Mouse (Mus musculus) splenic B cell, adult 2 months (primary cell): ENCODE results near the gene Gsap.
"Not testable (repeated sequence)": the region's sequence is repeated elsewhere in the genome, so short reads cannot be mapped to it uniquely, and the experiment has no call there.

Experiments used
- DNase-seq: peaks from one replicate; pipeline ENCODE4 v3.0.0-alpha.2; 2011; ENCODE audit warnings: low read depth, low spot score
- H3K27me3 ChIP-seq: 2 replicates; pipeline ENCODE4 v1.6.1; 2012; ENCODE audit warnings: mild to moderate bottlenecking, low read length, moderate library complexity, mixed read lengths; ENCODE audit not compliant: control insufficient read depth, poor library complexity, insufficient read depth, severe bottlenecking
- H3K36me3 ChIP-seq: 2 replicates; pipeline ENCODE4 v1.6.1; 2012; ENCODE audit warnings: mild to moderate bottlenecking, low read length, moderate library complexity, mixed read lengths; ENCODE audit not compliant: control insufficient read depth, poor library complexity, insufficient read depth, severe bottlenecking

Gsap gene

GRCm38 (mm10) chr5:21261202-21261844 lies 75.3 kb downstream of the Gsap start:
- H3K27me3 ChIP-seq = no peaks in the 10 kb centered on the region
- DNase-seq = no peak
- no peaks in the 10 kb centered on the region for H3K36me3 ChIP-seq

GRCm38 (mm10) chr5:21263202-21264055 lies 77.4 kb downstream of the Gsap start:
- DNase-seq = no peak
- H3K36me3 ChIP-seq = no peaks in the 10 kb centered on the region

GRCm38 (mm10) chr5:21264352-21265021 lies 78.4 kb downstream of the Gsap start:
- Histone ChIP-seq H3K27me3 (no peaks in the 10 kb centered on the region), H3K36me3 (no peaks in the 10 kb centered on the region)
- no peak for DNase-seq

More at GRCm38 (mm10) chr5:21263202-21264055, 77.4 kb downstream of the Gsap start:
- no peaks in the 10 kb centered on the region for H3K27me3 ChIP-seq

- DNase-seq = peak; percentile 84
- no peaks in the 10 kb centered on the region for H3K36me3 ChIP-seq
- no peaks in the 10 kb centered on the region for H3K27me3 ChIP-seq
These were observed 79.0 kb downstream of the Gsap start for GRCm38 (mm10) chr5:21265049-21265448.

- Histone ChIP-seq H3K36me3 (peaks cover 2% of the 10 kb centered on the region; the same call in 1 of the 2 replicates), H3K27me3 (no peaks in the 10 kb centered on the region)
- no peak for DNase-seq
These were observed 81.0 kb downstream of the Gsap start for GRCm38 (mm10) chr5:21267090-21267489.

- peaks cover 3% of the 10 kb centered on the region for H3K36me3 ChIP-seq
- H3K27me3 ChIP-seq = no peaks in the 10 kb centered on the region
- no peak for DNase-seq
These were observed 83.4 kb downstream of the Gsap start for GRCm38 (mm10) chr5:21269446-21269845.

- Histone ChIP-seq H3K27me3 (no peaks in the 10 kb centered on the region), H3K36me3 (peaks cover 3% of the 10 kb centered on the region)
- DNase-seq = no peak
These were observed 84.7 kb downstream of the Gsap start for GRCm38 (mm10) chr5:21270756-21271155.

- peak; percentile 21 for DNase-seq
- H3K27me3 ChIP-seq = no peaks in the 10 kb centered on the region
- H3K36me3 ChIP-seq = peaks cover 3% of the 10 kb centered on the region
These were observed 85.6 kb downstream of the Gsap start for GRCm38 (mm10) chr5:21271386-21272354.

GRCm38 (mm10) chr5:21277685-21278084 lies 91.6 kb downstream of the Gsap start:
- not testable (repeated sequence) for H3K36me3 ChIP-seq, DNase-seq, H3K27me3 ChIP-seq

- no peaks in the 10 kb centered on the region for H3K27me3 ChIP-seq
- no peak for DNase-seq
These were observed 97.5 kb downstream of the Gsap start for GRCm38 (mm10) chr5:21283356-21284062.

GRCm38 (mm10) chr5:21288658-21289435 lies 102.8 kb downstream of the Gsap start:
- DNase-seq = no peak
- Histone ChIP-seq H3K36me3 (peaks cover 3% of the 10 kb centered on the region; the same call in 1 of the 2 replicates), H3K27me3 (no peaks in the 10 kb centered on the region)

More at GRCm38 (mm10) chr5:21283356-21284062, 97.5 kb downstream of the Gsap start:
- peaks cover 2% of the 10 kb centered on the region; the same call in 1 of the 2 replicates for H3K36me3 ChIP-seq

- no peak for DNase-seq
- Histone ChIP-seq H3K27me3 (no peaks in the 10 kb centered on the region), H3K36me3 (peaks cover 3% of the 10 kb centered on the region; the same call in 1 of the 2 replicates)
These were observed 104.5 kb downstream of the Gsap start for GRCm38 (mm10) chr5:21290594-21290993.

GRCm38 (mm10) chr5:21295683-21296082 lies 109.6 kb downstream of the Gsap start:
- no peaks in the 10 kb centered on the region for H3K27me3 ChIP-seq
- DNase-seq = peak; percentile 69
- no peaks in the 10 kb centered on the region for H3K36me3 ChIP-seq
